Mouse (Mus musculus) thymus, postnatal 36 days (tissue): ENCODE measurements around the gene Prss27.
A peak's percentile ranks its signal among the peaks of the same experiment; 100 is the strongest.

Experiments used
- DNase-seq, 2 experiments: peaks; one replicate each; pipeline ENCODE4 v3.0.0; 2022; ENCODE audit warnings: mixed read lengths in 2 of 2

The Prss27 gene

GRCm38 (mm10) chr17:24037844-24038243 lies at the start of gene Prss27:
Gene Prss27, plus strand, starts transcription at chr17:24038144.
- DNase-seq, result no peak

GRCm38 (mm10) chr17:23989802-23990201 lies 48.1 kb upstream of the Prss27 start:
- no peak for DNase-seq

- DNase-seq, result peak in 1 of 2 experiments; percentile 14
Measured at GRCm38 (mm10) chr17:23992789-23993553, 45.0 kb upstream of the Prss27 start.

- peak; percentile 90 to 92 for DNase-seq
Measured at GRCm38 (mm10) chr17:23993559-23994428, 44.1 kb upstream of the Prss27 start.

GRCm38 (mm10) chr17:23994667-23995066 lies 43.3 kb upstream of the Prss27 start:
- no peak for DNase-seq

GRCm38 (mm10) chr17:23995421-23995820 lies 42.5 kb upstream of the Prss27 start:
- no peak for DNase-seq

- DNase-seq, result no peak
Measured at GRCm38 (mm10) chr17:23997901-23998300, 40.0 kb upstream of the Prss27 start, which contains the start of gene Prss22. Gene Prss22, minus strand, starts transcription at chr17:23998100.

- DNase-seq, result no peak
Measured at GRCm38 (mm10) chr17:23998383-23998782, 39.6 kb upstream of the Prss27 start.

GRCm38 (mm10) chr17:24000404-24000803 lies 37.5 kb upstream of the Prss27 start:
- DNase-seq, result no peak

- DNase-seq, result no peak
Measured at GRCm38 (mm10) chr17:24004071-24004665, 33.8 kb upstream of the Prss27 start.

GRCm38 (mm10) chr17:24005049-24005448 lies 32.9 kb upstream of the Prss27 start:
- no peak for DNase-seq

GRCm38 (mm10) chr17:24006930-24007329 lies 31.0 kb upstream of the Prss27 start:
- no peak for DNase-seq

- no peak for DNase-seq
Measured at GRCm38 (mm10) chr17:24007391-24007790, 30.6 kb upstream of the Prss27 start.

- DNase-seq, result no peak
Measured at GRCm38 (mm10) chr17:24008105-24008504, 29.8 kb upstream of the Prss27 start.

GRCm38 (mm10) chr17:24009617-24010016 lies 28.3 kb upstream of the Prss27 start:
- DNase-seq, result no peak

- DNase-seq, result no peak
Measured at GRCm38 (mm10) chr17:24012921-24013320, 25.0 kb upstream of the Prss27 start.

GRCm38 (mm10) chr17:24014433-24014965 lies 23.4 kb upstream of the Prss27 start:
- no peak for DNase-seq

GRCm38 (mm10) chr17:24015727-24016126 lies 22.2 kb upstream of the Prss27 start:
- peak; percentile 22 for DNase-seq

- DNase-seq, result no peak
Measured at GRCm38 (mm10) chr17:24020696-24021095, 17.2 kb upstream of the Prss27 start.

- no peak for DNase-seq
Measured at GRCm38 (mm10) chr17:24021375-24022199, 16.4 kb upstream of the Prss27 start.

- no peak for DNase-seq
Measured at GRCm38 (mm10) chr17:24029477-24029876, 8.5 kb upstream of the Prss27 start.

- DNase-seq, result no peak
Measured at GRCm38 (mm10) chr17:24030551-24030950, 7.4 kb upstream of the Prss27 start.
